Mouse (Mus musculus) MEL (cell line): ENCODE data around the gene Vps53. TPM values are rescaled to one million over a fixed set of nuclear protein-coding genes. Genes with fewer than 3 reads are reported as not detected.

Experiments used
- DNase-seq: peaks from one replicate; pipeline ENCODE4 v3.0.0; 2011; ENCODE audit warnings: low read depth, low spot score
- H3K27ac ChIP-seq: 2 replicates; pipeline ENCODE4 v1.5.1; 2012; ENCODE audit warnings: low read depth, mild to moderate bottlenecking, control low read depth, low read length, moderate library complexity; ENCODE audit not compliant: control insufficient read depth
- H3K27me3 ChIP-seq, 2 experiments: fragments of 150-350 bp in 1 of 2; sonication (generic) in 1 of 2; 2 replicates each; pipeline ENCODE4 v1.6.1; 2012; ENCODE audit warnings: low read length in 2 of 2, mild to moderate bottlenecking in 2 of 2, improper control_type of control experiment in 1 of 2, moderate library complexity in 1 of 2; ENCODE audit not compliant: insufficient read depth in 2 of 2, control insufficient read depth in 1 of 2
- H3K36me3 ChIP-seq, 2 experiments: 2 replicates each; pipeline ENCODE4 v1.6.1; 2012 to 2014; ENCODE audit warnings: low read length in 2 of 2, improper control_type of control experiment in 1 of 2, inconsistent platforms in 1 of 2, mild to moderate bottlenecking in 1 of 2; ENCODE audit not compliant: insufficient read depth in 2 of 2, control insufficient read depth in 1 of 2
- H3K4me1 ChIP-seq, 2 experiments: fragments of 150-350 bp in 1 of 2; sonication (generic) in 1 of 2; 2 replicates each; pipeline ENCODE4 v1.6.1; 2012; ENCODE audit warnings: low read length in 2 of 2, improper control_type of control experiment in 1 of 2, mild to moderate bottlenecking in 1 of 2; ENCODE audit not compliant: insufficient read depth in 2 of 2, control insufficient read depth in 1 of 2
- H3K4me3 ChIP-seq, 2 experiments: fragments of 150-350 bp in 1 of 2; sonication (generic) in 1 of 2; 2 replicates each; pipeline ENCODE4 v1.5.1; 2012; ENCODE audit warnings: low read depth in 2 of 2, low read length in 2 of 2, mild to moderate bottlenecking in 2 of 2, moderate library complexity in 2 of 2, control low read depth in 1 of 2, improper control_type of control experiment in 1 of 2; ENCODE audit not compliant: control insufficient read depth in 1 of 2, insufficient read depth in 1 of 2
- H3K79me2 ChIP-seq: 2 replicates; pipeline ENCODE4 v1.6.1; 2012; ENCODE audit warnings: mild to moderate bottlenecking, low read length, moderate library complexity; ENCODE audit not compliant: control insufficient read depth, poor library complexity, insufficient read depth
- H3K9ac ChIP-seq: 2 replicates; pipeline ENCODE4 v1.6.1; 2012; ENCODE audit warnings: low read depth, mild to moderate bottlenecking, control low read depth, low read length, moderate library complexity; ENCODE audit not compliant: control insufficient read depth, poor library complexity, severe bottlenecking
- H3K9me3 ChIP-seq: fragments of 150-350 bp; sonication (generic); replicated peaks from 2 replicates; pipeline ENCODE4 v1.6.1; 2012; ENCODE audit warnings: mild to moderate bottlenecking, low read length, improper control_type of control experiment, moderate library complexity; ENCODE audit not compliant: insufficient read depth
- E2F4 ChIP-seq: IDR thresholded peaks from 2 replicates; pipeline ENCODE4 v1.6.1; 2011; ENCODE audit warnings: low read depth, low read length, improper control_type of control experiment, borderline replicate concordance
- ELF1 ChIP-seq: IDR thresholded peaks from 2 replicates; pipeline ENCODE4 v1.6.1; 2014; ENCODE audit warnings: low read depth, mild to moderate bottlenecking, inconsistent platforms, low read length, improper control_type of control experiment, moderate library complexity
- MAFK ChIP-seq: IDR thresholded peaks from 2 replicates; pipeline ENCODE4 v1.6.1; 2011; ENCODE audit warnings: low read depth, mild to moderate bottlenecking, low read length, improper control_type of control experiment, borderline replicate concordance
- MAZ ChIP-seq: IDR thresholded peaks from 2 replicates; pipeline ENCODE4 v1.6.1; 2012; ENCODE audit warnings: low read depth, mild to moderate bottlenecking, inconsistent platforms, low read length, improper control_type of control experiment
- MXI1 ChIP-seq: IDR thresholded peaks from 2 replicates; pipeline ENCODE4 v1.6.1; 2011; ENCODE audit warnings: mild to moderate bottlenecking, low read depth, low read length, improper control_type of control experiment
- MYC ChIP-seq: IDR thresholded peaks from 2 replicates; pipeline ENCODE4 v1.6.1; 2011; ENCODE audit warnings: low read depth, mild to moderate bottlenecking, low read length, improper control_type of control experiment, moderate library complexity
- NELFE ChIP-seq: IDR thresholded peaks from 2 replicates; pipeline ENCODE4 v1.6.1; 2011; ENCODE audit warnings: low read depth, low read length, improper control_type of control experiment
- NRF1 ChIP-seq: IDR thresholded peaks from 2 replicates; pipeline ENCODE4 v1.6.1; 2014; ENCODE audit warnings: low read depth, mild to moderate bottlenecking, inconsistent platforms, low read length, improper control_type of control experiment, moderate library complexity; ENCODE audit not compliant: poor library complexity, insufficient read depth, severe bottlenecking
- RCOR1 ChIP-seq: IDR thresholded peaks from 2 replicates; pipeline ENCODE4 v1.6.1; 2012; ENCODE audit warnings: low read depth, mild to moderate bottlenecking, inconsistent platforms, low read length, improper control_type of control experiment
- SMC3 ChIP-seq: IDR thresholded peaks from 2 replicates; pipeline ENCODE4 v1.6.1; 2011; ENCODE audit warnings: low read depth, low read length, improper control_type of control experiment
- UBTF ChIP-seq: IDR thresholded peaks from 2 replicates; pipeline ENCODE4 v1.6.1; 2012; ENCODE audit warnings: low read depth, mild to moderate bottlenecking, inconsistent platforms, low read length, improper control_type of control experiment, moderate library complexity, borderline replicate concordance; ENCODE audit not compliant: insufficient read depth
- USF2 ChIP-seq, 2 experiments: IDR thresholded peaks; 2 replicates each; pipeline ENCODE4 v1.6.1; 2011 to 2012; ENCODE audit warnings: improper control_type of control experiment in 2 of 2, low read length in 2 of 2, borderline replicate concordance in 1 of 2, inconsistent platforms in 1 of 2, low read depth in 1 of 2, mild to moderate bottlenecking in 1 of 2; ENCODE audit not compliant: insufficient read depth in 1 of 2
- ZMIZ1 ChIP-seq: IDR thresholded peaks from 2 replicates; pipeline ENCODE4 v1.6.1; 2012; ENCODE audit warnings: low read depth, mild to moderate bottlenecking, inconsistent platforms, low read length, improper control_type of control experiment, moderate library complexity
- polyA plus RNA-seq, 2 experiments: library from polyadenylated mRNA; stranded (reverse) in 1 of 2; unstranded in 1 of 2; fragments of >175 nt in 1 of 2; fragments of >200 nt in 1 of 2; gene quantifications; 2 replicates each; pipeline versions ENCODE4 v1.2.1 to v1.2.4; 2012; ENCODE audit warnings: low replicate concordance in 2 of 2, low read depth in 1 of 2; ENCODE audit not compliant: insufficient read length in 2 of 2, insufficient read depth in 1 of 2, missing spikeins in 1 of 2
- total RNA-seq: library from RNA; depleted of rRNA; stranded (reverse); fragments of 300-350 nt; gene quantifications from 2 replicates; pipeline ENCODE4 v1.2.3, GENCODE M21; 2012

The Vps53 gene
- total and polyA plus RNA-seq, 3 experiments = 38.4 to 50.4 TPM; not detected in 1

DNA sequence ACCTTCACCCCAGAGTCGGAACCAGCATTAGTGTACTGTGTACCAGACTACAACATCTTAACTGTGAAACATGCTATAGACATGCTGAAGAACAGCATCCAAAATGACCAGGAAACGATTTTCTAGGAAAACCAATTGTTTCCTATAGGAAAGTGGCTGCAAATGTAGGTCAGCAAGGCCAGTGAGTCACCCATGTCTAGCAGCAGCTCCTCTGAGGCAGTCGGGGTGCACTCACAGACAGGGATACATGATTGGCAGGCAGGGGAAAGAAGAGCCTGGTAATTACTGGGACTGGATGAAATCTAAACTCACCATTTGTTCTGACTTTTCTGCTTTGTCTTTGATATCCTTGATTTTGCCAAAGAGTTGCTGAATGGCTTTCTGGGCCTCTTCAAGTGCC is 41.5 kb downstream of the Vps53 start:
- Histone ChIP-seq H3K9me3 (no peaks in the 10 kb centered on the region), H3K4me3 (no peak overlapping the region), H3K27ac (no peak overlapping the region), H3K9ac (no peak overlapping the region), H3K27me3 (no peaks in the 10 kb centered on the region), H3K36me3 (peaks cover 0 to 2% of the 10 kb centered on the region in 2 experiments; a peak in 1 of 4 replicates), H3K4me1 (no peaks in the 10 kb centered on the region), H3K79me2 (no peaks in the 10 kb centered on the region)
- DNase-seq = no peak
- TF ChIP-seq SMC3 (no peak), MAFK (no peak), NRF1 (no peak), UBTF (no peak), MXI1 (no peak), ZMIZ1 (no peak)

DNA sequence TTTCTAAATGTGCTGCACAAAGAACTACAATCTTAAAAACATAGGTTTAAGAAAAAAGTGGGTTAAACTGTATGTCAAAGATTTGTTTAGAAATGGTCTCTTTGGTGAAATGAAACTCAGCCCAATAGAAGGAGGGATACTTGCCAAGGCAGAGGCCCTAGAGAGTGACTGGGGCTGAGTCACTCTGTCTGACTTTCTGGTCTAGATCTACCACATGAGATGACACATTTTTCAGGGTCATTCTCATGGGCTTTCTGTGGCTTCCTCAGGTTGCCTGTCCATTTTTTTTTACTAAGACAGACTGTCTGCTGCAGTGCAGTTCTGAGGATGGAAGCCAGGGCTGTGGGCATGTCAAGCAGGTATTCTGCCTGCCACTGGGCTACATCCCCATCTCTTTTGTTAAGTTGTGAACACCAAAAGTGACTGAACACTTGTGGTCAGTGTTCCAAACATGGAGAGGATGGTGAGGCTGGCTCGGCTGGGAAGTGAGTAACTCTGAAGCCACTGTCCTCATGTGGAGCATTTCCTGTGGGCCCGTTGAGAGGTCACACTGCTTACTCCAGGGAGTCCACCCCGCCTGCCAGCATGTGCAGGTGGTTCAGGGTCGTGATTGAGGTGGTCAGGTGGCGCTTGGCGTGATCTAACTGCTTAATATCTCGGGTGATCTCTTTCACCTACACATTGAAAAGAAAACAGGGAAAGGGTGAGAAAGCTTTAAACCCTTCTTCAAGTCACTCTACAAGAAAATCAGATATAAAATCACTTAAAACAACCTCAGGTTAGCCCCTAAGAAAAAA is 43.6 kb downstream of the Vps53 start:
- H3K79me2 ChIP-seq = no peaks in the 10 kb centered on the region
- peaks cover 0 to 4% of the 10 kb centered on the region in 2 experiments; a peak in 2 of 4 replicates for H3K36me3 ChIP-seq
- peaks cover 0 to 2% of the 10 kb centered on the region in 2 experiments; a peak in 2 of 4 replicates for H3K4me1 ChIP-seq
- H3K4me3 ChIP-seq = no peak overlapping the region
- no peak for TF ChIP-seq MXI1
- no peak for TF ChIP-seq USF2 (IDR thresholded peaks at IDR 0.05; ENCODE audit: borderline replicate concordance in 1 of 2, insufficient read depth in 1 of 2, low read depth in 1 of 2, low read length in 2 of 2)
- no peak for TF ChIP-seq UBTF
- no peak for TF ChIP-seq NRF1
- no peak for TF ChIP-seq NELFE
- no peak for TF ChIP-seq ELF1
- TF ChIP-seq ZMIZ1 = no peak
- TF ChIP-seq MAZ = no peak
- no peak for TF ChIP-seq MYC
- TF ChIP-seq SMC3 = no peak
- TF ChIP-seq RCOR1 = no peak
- TF ChIP-seq MAFK = no peak
- no peak for TF ChIP-seq E2F4
- H3K9ac ChIP-seq = no peak overlapping the region
- H3K27ac ChIP-seq = no peak overlapping the region
- no peaks in the 10 kb centered on the region for H3K9me3 ChIP-seq
- H3K27me3 ChIP-seq = no peaks in the 10 kb centered on the region
- DNase-seq = peak; percentile 18
